Mouse (Mus musculus) hindbrain, embryonic 16.5 days (tissue): ENCODE results near the gene Gm21874. TPM values are rescaled to one million over a fixed set of nuclear protein-coding genes. Genes with fewer than 3 reads are reported as not detected.
"Not testable (repeated sequence)": the region's sequence is repeated elsewhere in the genome, so short reads cannot be mapped to it uniquely, and the experiment has no call there.

ENCODE experiments used
- ATAC-seq: fragments of 200-750 bp; cut with Nextera tagmentation; 2 replicates; pipeline ENCODE4 v1.8.0; 2017; ENCODE audit warnings: moderate TSS enrichment, moderate library complexity
- H3K27ac ChIP-seq: fragments of 300-500 bp; sonication (generic); 2 replicates; pipeline ENCODE4 v1.5.1; 2014; ENCODE audit warnings: low read depth, mild to moderate bottlenecking, control low read depth, low read length, moderate library complexity
- H3K27me3 ChIP-seq: fragments of 300-500 bp; sonication (generic); replicated peaks from 2 replicates; pipeline ENCODE4 v1.6.1; 2014; ENCODE audit warnings: low read length; ENCODE audit not compliant: control insufficient read depth, insufficient read depth
- H3K36me3 ChIP-seq: fragments of 300-500 bp; sonication (generic); 2 replicates; pipeline ENCODE4 v1.6.1; 2014; ENCODE audit warnings: mild to moderate bottlenecking, low read length, moderate library complexity, mixed read lengths; ENCODE audit not compliant: control insufficient read depth, insufficient read depth
- H3K4me1 ChIP-seq: fragments of 300-500 bp; sonication (generic); 2 replicates; pipeline ENCODE4 v1.6.1; 2014; ENCODE audit warnings: low read depth, low read length; ENCODE audit not compliant: control insufficient read depth, insufficient read depth
- H3K4me2 ChIP-seq: fragments of 300-500 bp; sonication (generic); 2 replicates; pipeline ENCODE4 v1.6.1; 2014; ENCODE audit warnings: mild to moderate bottlenecking, low read length, control low read depth, moderate library complexity
- H3K4me3 ChIP-seq: fragments of 300-500 bp; sonication (generic); 2 replicates; pipeline ENCODE4 v1.5.1; 2014; ENCODE audit warnings: mild to moderate bottlenecking, low read length, control low read depth, moderate library complexity
- H3K9ac ChIP-seq: fragments of 300-500 bp; sonication (generic); 2 replicates; pipeline ENCODE4 v1.6.1; 2014; ENCODE audit warnings: low read depth, mild to moderate bottlenecking, control low read depth, low read length, moderate library complexity
- H3K9me3 ChIP-seq: fragments of 300-500 bp; sonication (generic); 2 replicates; pipeline ENCODE4 v1.6.1; 2014; ENCODE audit warnings: mild to moderate bottlenecking, low read length, moderate library complexity; ENCODE audit not compliant: control insufficient read depth
- polyA plus RNA-seq: library from polyadenylated mRNA; unstranded; fragments of >200 nt; fragmentation: Nextera tagmentation; extraction: Ambion mirVana; gene quantifications from 2 replicates; pipeline ENCODE4 v1.2.1, GENCODE M21; 2015

Gm21874 gene
- polyA plus RNA-seq = not detected in 2 replicates

DNA sequence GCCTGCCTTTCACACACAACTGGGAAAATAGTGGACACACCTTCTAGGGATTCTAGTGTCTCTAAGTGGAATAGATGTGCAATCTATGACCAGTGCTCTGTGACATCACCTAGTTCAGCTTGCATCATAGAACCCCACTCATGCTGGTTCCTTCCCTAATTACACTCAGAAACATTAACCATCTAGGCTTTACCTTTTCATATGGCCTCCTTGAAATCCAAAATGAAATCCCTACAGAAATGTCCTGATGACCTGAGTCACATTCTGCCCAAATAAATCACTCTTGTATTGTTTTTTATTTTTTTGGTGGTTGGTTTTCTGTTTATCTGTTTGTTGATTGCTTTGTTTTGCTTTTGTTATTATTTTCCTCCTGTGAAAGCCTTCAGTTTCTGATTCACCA, at the start of gene Gm21874:
Gm21874 (minus strand) TSS at position 101 of the 400 bp plus-strand sequence.
- not testable (repeated sequence) for H3K36me3 ChIP-seq, H3K9ac ChIP-seq, H3K4me3 ChIP-seq, H3K27ac ChIP-seq, H3K27me3 ChIP-seq, H3K4me1 ChIP-seq, ATAC-seq, H3K9me3 ChIP-seq, H3K4me2 ChIP-seq

Other genes starting within 250 kb of the Gm21874 start
- gene Gm21721, start 214.0 kb downstream of the Gm21874 start, polyA plus RNA-seq = not detected in 2 replicates
- not detected in 2 replicates for gene Gm21812, start 69.0 kb downstream of the Gm21874 start, polyA plus RNA-seq